Mouse (Mus musculus) layer of hippocampus, adult 6 months (tissue): ENCODE results near the gene Zfp111. TPM values are rescaled to one million over a fixed set of nuclear protein-coding genes. Genes with fewer than 3 reads are reported as not detected.

Experiments
- long read RNA-seq, 2 experiments: library from polyadenylated mRNA; unstranded; transcript quantifications; one replicate each; pipeline ENCODE4 v2.0.0; 2019 to 2020
- polyA plus RNA-seq: library from polyadenylated mRNA; unstranded; fragments of <200 nt; fragmentation: Nextera tagmentation; gene quantifications from 2 replicates; pipeline ENCODE4 v1.2.3, GENCODE M21; 2021

Gene Zfp111
- 1.5 and 1.8 TPM in 2 replicates for polyA plus RNA-seq
- long read RNA-seq, experiment 1, full-length matches to known transcripts = 5 of 7 reads
- long read RNA-seq, experiment 1, partial matches to known transcripts = 0 of 7 reads
- long read RNA-seq, experiment 1, other reads (novel, unspliced or antisense) = 2 of 7 reads
- long read RNA-seq, experiment 2, full-length matches to known transcripts = 18 of 23 reads
- long read RNA-seq, experiment 2, partial matches to known transcripts = 0 of 23 reads
- long read RNA-seq, experiment 2, other reads (novel, unspliced or antisense) = 5 of 23 reads

GRCm38 (mm10) chr7:24211343-24211742 is at the start of gene Zfp111:
Gene Zfp111, minus strand, starts transcription at chr7:24211443.

GRCm38 (mm10) chr7:24254633-24255474 is 43.6 kb upstream of the Zfp111 start, which contains the start of gene Zfp108:
Gene Zfp108, plus strand, starts transcription at chr7:24254794.

DNA sequence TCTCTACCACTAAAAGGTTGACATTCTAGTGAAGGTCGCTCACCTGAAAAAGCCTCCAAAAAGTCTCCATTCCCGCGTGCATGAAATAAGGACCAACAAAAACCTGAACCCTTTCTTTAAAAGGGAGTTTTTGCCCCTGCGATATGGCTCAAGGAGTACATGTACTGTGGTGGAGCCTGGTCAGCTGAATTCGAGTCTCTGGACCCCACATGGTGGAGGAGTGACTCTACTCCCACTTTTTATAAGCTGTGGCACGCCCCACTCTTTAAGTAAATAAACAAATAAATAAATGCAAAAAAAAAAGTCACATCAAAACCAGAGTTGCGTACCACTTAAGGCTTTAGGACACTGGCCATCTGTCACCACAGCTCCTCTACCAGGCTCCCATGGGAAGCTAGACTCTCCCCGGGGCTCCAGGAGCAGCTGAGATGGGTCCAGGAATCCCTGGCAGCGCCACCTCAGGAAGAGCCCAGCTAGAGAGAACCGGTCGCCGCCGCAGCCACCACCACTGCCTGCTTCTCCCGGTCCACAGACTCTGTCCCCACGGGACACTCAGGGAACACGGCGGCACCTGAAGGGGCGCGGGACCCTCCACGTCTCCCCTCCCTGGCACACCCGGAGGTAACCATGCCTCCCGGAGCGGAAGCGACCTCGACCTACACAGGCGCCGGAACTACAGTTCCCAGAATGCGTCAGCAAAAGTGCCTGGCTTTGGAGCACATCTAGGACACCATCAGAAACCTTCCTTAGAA is 26.0 kb upstream of the Zfp111 start, which contains the start of gene Zfp109:
Gene Zfp109, minus strand, starts transcription at position 521 of the 752 bp plus-strand sequence.

GRCm38 (mm10) chr7:24174618-24175336 is 36.5 kb downstream of the Zfp111 start, which contains the start of gene Zfp114:
Gene Zfp114, plus strand, starts transcription at chr7:24175060.

Other genes starting within 250 kb of the Zfp111 start
- not detected in 2 replicates for gene Vmn1r181, start 236.8 kb downstream of the Zfp111 start, polyA plus RNA-seq
- not detected in 2 replicates for gene V1rd19, start 209.8 kb downstream of the Zfp111 start, polyA plus RNA-seq
- not detected in 2 replicates for gene Vmn1r183, start 158.2 kb downstream of the Zfp111 start, polyA plus RNA-seq
- gene Zfp180, start 129.5 kb downstream of the Zfp111 start, polyA plus RNA-seq = 18.2 and 19.7 TPM in 2 replicates
- 2.3 TPM in 2 replicates for gene Zfp112, start 99.1 kb downstream of the Zfp111 start, polyA plus RNA-seq
- gene Zfp235, start 77.3 kb downstream of the Zfp111 start, polyA plus RNA-seq = 11.1 and 12.1 TPM in 2 replicates
- gene Zfp114, start 36.4 kb downstream of the Zfp111 start, polyA plus RNA-seq = 0.94 and 1.2 TPM in 2 replicates
- gene Zfp109, start 26.1 kb upstream of the Zfp111 start, polyA plus RNA-seq = 3.6 and 3.8 TPM in 2 replicates
- gene Zfp108, start 43.4 kb upstream of the Zfp111 start, polyA plus RNA-seq = 2.3 and 2.5 TPM in 2 replicates
- gene Zfp93, start 59.0 kb upstream of the Zfp111 start, polyA plus RNA-seq = 6.3 and 7.2 TPM in 2 replicates
- gene Zfp61, start 89.8 kb upstream of the Zfp111 start, polyA plus RNA-seq = 12.8 and 14.5 TPM in 2 replicates
- 10.7 and 11.8 TPM in 2 replicates for gene Zfp94, start 105.2 kb upstream of the Zfp111 start, polyA plus RNA-seq
- not detected in 2 replicates for gene Tescl, start 122.5 kb upstream of the Zfp111 start, polyA plus RNA-seq
- gene Lypd5, start 137.8 kb upstream of the Zfp111 start, polyA plus RNA-seq = not detected in 2 replicates
- gene Kcnn4, start 158.8 kb upstream of the Zfp111 start, polyA plus RNA-seq = 0.72 and 1.2 TPM in 2 replicates
- gene Smg9, start 188.2 kb upstream of the Zfp111 start, polyA plus RNA-seq = 11.0 and 11.7 TPM in 2 replicates
- not detected in 2 replicates for gene Irgc1, start 240.9 kb upstream of the Zfp111 start, polyA plus RNA-seq